Mouse (Mus musculus) myocyte (in vitro differentiated cells): ENCODE results near the gene Spock1.

ENCODE experiments used
- MAX ChIP-seq: IDR thresholded peaks from one replicate; pipeline ENCODE4 v1.6.1; 2011; ENCODE audit warnings: low read depth, mild to moderate bottlenecking, control low read depth
- USF1 ChIP-seq: IDR thresholded peaks from one replicate; pipeline ENCODE4 v1.6.1; 2011; ENCODE audit warnings: low read depth, mild to moderate bottlenecking, control low read depth, moderate library complexity

DNA sequence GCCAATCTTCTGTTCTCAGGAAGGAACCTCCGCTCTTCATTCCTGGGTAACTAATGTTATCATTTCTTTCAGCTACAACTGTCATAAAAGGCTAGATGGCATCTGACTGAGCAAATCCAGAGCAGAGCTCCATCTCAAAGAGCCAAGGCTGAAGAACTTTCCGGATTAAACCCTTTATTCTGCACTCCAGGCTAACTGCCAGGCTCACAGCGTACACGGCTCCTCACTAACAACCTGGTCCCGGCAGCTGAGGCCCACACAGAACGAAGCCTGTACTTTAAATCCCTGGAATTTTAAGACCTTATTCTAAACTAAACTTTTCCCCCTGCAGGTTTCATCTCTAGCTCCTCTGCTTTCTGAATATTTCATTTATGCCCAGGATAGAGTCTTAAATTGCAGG, 166.9 kb downstream of the Spock1 start:
- no peak for TF ChIP-seq USF1
- no peak for TF ChIP-seq MAX
